Mouse (Mus musculus): Measurements from ENCODE around the gene Cfap43.
"Not testable (repeated sequence)": the region's sequence is repeated elsewhere in the genome, so short reads cannot be mapped to it uniquely, and the experiment has no call there.

Cfap43 gene

DNA sequence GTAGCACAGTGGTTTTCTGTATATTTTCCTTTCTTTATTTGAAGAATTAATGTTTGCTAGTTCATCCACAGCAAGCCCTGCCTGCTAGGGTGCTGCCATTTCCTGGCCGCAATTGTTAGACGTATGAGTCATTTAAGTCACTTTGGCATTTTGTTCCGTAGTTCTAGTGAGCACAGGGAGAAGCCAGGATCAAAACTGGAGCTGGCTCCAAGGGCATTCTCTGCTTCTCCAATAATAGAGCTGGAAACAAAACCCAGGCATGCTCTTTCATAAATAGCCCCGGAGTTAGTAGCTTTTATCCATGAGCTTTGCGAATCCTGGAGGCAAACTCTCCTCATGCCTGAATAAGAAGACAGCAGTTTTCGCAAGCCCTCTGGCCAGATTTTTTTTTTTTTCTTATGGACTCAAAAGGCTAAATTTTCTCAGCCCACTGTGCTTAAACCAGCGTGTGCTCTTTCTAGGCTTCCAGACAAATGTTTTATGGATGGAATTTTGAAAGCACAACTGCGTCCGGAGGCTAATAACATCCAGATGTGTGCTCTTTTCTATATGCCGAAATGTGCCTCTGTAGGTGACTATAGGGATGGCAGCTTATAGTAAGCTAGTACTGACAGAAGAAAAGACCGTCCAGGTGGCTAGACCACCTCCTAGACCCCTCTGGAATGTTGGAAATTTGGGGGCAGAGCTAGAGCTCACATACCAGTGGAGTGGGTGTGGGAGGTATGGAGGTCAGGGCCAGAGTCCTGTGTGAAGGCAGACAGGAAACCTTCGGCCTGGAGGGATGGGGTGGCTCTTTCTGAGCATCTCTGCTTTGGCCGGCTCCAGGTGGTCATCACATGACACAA lies 64.9 kb downstream of the Cfap43 start:
- in situ Hi-C loops (cut with MboI, MseI), result no loop called here

DNA sequence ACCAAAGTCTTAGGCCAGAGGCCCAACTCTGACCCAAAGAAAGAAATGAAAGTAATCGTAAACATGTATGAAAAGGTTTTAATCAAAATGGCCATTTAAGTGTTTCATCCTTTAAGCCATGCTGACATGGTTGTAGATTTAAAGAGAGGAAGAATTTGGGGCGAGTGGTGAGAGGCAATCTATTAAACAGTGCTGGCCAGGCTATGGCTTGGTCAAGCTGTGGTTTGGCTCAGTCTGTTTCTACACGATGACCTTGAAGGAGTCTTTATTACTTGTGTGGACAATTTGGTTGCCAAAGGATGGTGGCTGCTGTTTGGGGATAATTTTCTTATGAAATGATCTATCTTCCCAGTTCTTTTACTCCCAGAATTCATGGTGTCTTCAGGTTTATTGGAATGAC lies 66.0 kb downstream of the Cfap43 start:
- in situ Hi-C loops (cut with MboI, MseI), result no loop called here

DNA sequence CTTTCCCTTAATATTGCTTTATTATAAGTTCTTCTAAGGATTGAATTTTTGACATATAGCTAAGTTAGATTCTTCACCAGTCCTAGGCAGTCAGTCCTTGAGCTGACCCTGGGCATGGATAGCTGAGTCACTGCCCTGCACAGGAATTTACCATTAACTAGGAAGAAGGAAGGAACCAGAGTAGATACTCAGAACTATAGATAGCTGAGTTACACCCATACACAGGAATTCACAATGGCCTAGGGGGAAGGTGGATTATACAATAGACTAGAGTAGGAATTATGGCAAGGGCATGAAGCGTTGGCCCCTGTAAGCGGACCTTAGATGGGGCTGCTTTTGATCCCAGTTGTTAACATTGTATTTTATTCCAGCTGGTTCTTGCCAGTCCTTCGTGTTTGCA lies 67.0 kb downstream of the Cfap43 start:
- in situ Hi-C loops (cut with MboI, MseI), result not testable (repeated sequence)

DNA sequence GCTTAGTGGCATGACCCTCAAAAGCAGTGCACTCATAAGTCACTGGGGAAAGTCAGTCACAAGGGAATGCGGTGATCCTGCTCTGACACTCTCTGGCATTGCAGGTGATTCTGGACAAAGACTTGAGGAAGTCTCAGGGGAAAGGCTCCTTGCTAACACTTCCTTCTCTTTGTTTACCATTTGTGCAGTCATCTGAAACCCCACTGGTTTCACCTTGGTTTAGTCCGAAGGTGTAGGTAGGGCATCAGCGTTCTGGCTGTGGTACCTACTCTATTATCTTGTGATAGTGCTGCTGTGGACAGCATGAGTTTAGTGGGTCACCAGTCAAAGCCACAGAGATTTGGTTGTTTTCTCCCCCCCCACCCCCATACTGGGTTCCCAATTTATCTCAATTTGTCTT lies 69.4 kb downstream of the Cfap43 start:
- in situ Hi-C loops (cut with MboI, MseI), result no loop called here

DNA sequence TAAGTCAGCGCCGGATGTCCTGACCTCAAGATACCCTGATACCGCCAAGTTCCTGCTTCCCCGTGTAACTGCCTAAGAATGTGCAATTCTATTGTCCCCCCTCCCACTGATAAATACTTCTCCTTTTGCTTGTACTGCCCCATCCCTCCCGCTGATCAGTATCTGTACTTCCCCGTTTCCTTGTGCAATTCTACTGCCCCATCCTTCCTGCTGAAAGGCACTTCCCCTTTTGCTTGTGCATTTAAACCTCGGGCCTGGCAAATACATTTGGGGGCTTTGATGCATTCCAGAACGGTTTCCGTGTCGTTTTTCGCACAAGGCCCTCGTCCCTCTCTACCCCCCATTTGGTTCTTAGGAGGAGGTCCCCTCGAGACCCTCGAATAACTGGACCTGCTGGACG lies 77.9 kb downstream of the Cfap43 start:
- in situ Hi-C loops (cut with MboI, MseI), result not testable (repeated sequence)

DNA sequence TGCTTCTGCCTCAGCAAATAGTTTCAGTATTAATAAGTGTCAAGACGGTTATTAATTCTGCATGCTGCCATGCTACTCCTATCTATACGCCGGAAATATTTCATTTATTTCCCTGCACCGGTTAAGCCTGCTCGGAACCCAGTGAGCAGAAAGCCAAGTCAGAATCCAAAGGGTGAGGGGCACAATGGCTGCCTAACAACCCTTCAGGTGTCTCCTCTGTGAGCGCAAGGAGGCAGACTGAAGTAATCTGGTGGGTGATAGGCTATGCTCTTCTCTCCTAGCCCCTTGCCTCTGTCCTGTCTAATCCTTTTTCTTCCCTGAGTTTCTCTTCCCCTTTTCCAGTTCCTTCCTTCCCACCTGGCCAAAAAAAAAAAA lies 81.6 kb downstream of the Cfap43 start:
- in situ Hi-C loops (cut with MboI, MseI), result no loop called here

DNA sequence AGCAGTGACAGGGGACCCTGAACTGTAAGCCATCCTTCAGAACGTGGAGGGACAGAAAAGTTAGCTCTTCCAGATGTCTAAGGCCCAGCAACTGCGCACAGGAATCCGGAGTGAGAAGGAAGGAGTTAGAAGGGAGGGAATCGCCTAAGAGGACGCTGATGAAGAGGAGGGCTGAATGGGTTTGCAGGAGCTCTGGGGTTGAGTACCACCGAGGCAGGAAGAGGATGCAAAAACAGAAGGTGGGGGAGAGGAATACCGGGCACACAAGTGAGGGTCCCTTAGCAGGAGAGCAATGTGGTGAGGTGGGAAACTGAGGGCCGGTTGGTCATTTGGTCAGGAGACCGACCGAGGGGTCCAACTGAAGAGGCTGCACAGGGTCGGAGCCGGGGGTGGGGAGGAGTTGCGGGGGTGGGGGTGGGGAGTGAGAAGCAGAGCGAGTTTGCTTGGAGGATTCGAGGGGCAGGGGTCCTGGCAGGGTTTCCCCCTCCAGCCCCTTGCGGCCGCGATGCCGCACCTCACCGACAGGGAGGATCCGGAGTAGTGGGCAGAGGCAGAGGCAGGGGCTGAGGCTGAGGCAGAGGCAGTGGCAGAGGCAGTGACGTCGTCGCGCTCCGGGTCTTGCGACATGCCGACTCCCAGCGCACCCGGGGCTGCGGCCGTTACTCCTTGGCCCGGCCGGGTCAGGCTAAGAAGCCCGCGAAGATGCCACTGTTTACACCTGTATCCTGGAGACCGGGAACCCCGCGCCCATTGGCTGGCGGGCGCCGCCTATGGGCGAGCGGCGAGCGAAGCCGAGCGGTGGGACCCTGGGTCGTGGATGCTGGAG lies 82.2 kb downstream of the Cfap43 start:
- in situ Hi-C loops (cut with MboI, MseI), result no loop called here

DNA sequence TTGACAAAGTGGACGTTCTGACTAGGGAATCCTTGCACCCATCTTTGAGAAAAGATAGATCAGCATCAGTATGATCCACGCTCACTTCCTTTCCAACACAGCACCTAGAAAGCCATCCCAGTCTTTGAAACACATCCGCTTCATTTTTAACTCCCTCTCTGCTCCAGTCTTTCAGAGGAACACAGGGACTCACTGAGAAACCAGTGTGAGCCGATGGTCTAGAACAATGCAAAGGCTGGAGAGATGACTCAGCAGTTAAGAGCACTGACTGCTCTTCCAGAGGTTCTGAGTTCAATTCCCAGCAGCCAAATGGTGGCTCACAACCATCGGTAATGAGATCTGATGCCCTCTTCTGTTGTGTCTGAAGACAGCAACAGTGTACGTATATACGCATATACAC lies 83.3 kb downstream of the Cfap43 start:
- in situ Hi-C loops (cut with MboI, MseI), result no loop called here

DNA sequence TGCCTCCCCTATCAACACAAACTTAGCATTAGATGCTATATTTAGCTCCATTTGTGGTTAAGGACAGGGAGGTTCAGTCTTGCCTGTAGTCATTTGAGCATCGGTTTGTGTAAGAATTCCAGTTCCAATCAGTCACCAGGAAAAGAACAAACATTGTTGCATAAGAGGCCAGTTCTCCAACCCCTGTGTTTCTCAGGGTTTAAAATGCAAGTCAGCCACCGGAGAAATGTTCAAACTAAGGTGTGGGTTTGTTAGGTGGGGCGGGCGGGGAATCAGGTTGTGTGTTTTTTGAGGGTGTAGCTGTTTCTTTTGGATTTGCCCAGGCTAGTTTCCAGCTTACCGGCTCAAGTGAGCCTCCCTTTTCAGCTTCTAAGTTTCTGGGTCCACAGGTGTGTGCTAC lies 84.5 kb downstream of the Cfap43 start:
- in situ Hi-C loops (cut with MboI, MseI), result no loop called here

DNA sequence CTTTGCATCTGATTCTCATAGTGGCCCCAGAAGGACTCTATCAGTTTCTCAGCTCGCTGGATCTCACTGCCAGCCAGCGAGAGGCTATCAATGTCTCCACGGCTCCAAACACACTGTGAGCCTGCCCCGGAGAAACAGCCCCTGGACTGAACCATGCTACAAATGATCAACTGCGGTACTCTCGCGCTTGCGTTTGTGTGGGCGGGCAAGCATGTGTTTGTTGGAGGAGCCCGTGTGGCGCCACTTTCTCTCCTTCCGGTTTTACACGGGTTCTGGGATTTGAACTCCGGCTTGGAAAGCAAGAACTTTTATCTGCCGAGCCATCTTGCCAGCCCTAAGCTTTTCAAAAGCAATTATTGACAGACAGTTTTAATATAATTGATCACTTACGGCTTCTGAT lies 86.8 kb downstream of the Cfap43 start:
- in situ Hi-C loops (cut with MboI, MseI), result no loop called here

DNA sequence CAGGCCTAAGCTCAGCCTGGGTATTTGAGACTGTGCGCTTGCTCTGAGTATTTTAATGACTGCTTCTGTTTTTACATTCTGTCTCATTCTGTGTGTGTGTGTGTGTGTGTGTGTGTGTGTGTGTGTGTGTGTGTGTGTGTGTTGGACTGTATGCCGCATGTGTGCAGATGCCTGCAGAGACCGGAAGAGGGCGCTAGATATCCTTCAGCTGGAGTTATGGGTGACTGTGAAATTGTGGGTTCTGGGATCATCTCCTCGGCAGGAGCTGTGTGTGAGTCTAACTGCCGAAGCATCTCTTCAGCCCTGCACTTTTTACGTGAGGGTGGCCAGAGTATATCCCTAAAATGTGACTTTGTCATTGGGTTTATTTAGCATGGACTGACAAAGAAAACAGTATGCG lies 88.0 kb downstream of the Cfap43 start:
- in situ Hi-C loops (cut with MboI, MseI), result no loop called here

DNA sequence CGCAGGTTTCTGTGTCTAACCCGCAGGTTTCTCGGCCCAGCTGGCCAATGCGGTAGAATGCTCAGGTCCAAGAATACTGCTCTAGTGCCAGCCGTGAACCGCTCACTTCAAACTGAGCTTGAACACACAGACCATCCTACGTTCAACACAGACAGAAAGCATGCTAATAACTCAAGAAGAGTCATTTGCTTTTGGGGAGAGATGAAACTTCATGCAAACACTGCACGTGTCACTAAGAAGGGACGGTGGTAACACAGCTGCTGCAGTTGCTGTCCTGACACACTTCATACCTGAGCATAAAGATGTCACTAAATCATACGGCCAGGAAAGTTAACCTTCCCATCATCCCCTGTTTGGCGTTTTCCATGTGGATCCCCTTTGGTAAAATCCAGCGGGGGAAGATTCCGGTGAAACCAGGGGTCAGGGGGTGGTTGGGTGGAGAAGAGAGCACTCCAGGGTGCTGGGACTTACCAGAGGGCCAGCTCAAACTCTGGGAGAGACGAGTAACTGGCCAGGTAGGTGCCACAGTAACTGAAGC lies 89.1 kb downstream of the Cfap43 start:
- in situ Hi-C loops (cut with MboI, MseI), result loop anchor here (10.0 kb wide), 1 partner anchor 325 kb away; no protein-coding TSS in a partner anchor

DNA sequence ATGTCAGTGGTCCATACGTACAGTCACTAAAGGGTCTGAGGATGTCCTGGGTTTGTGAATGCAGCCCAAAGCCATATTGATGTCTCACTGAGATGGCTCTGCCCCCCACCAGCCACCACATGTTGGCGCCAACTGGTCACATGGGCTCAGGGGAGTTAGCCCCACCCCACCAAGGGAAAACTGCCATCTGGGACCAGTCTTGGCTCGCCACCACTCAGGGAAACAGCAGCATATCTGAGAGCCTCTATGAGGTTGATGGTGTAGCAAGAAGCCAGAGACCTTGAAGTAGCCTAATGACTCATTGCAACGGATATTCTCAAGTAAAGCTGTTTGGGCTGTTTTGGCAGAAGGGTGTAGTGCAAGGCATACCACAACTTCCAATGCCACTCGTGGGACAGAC lies 95.1 kb downstream of the Cfap43 start:
- in situ Hi-C loops (cut with MboI, MseI), result loop anchor here (10.0 kb wide), 1 partner anchor 319 kb away; no protein-coding TSS in a partner anchor

DNA sequence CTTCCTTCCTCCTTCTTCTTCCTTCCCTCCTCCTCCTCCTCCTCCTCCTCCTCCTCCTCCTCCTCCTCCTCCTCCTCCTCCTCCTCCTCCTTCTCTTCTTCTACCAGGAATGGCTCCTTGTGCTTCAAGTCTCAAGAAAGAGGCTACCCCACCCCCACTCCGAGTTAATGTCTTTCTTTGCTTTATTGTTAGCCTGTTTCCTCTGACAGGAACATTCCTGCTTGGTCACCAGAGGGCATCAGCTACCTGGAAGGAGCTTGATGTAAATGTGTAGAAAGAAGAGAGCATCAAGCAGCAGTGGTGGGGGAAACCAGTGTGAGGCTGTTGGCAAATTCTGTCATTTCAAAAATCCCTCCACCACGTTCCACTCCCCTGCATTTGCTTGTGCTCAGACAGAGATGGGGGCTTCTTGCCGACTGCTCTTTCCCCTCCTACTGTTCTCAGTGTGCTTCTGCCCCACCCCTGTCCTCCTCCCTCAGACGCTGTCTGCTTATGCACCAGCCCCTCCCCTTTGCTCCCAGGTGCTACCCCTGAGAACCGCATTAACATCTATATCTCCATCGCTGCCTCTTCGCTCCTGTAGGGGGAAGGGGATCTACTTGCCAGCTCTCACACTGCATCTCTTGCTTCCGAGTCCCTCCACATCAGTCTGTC lies 96.8 kb downstream of the Cfap43 start:
- in situ Hi-C loops (cut with MboI, MseI), result loop anchor here (10.0 kb wide), 1 partner anchor 317 kb away; no protein-coding TSS in a partner anchor

DNA sequence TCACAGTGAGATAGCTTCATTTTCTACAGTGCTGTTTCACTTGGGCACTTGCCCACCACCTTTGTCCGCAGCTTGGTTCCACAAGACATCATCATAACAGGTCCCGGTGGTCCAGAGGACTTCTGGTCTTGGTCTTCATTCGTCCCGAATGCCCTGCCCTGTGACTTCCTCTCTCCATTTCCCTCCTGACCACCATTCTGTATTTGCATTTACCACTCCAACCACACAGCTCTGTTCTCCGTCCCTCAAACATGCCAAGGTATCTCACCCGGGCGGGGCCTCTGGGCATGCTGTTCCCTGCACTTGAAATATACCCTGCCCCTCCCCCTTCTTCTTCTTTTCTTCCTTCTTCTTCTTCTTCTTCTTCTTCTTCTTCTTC lies 97.6 kb downstream of the Cfap43 start:
- in situ Hi-C loops (cut with MboI, MseI), result loop anchor here (10.0 kb wide), 1 partner anchor 317 kb away; no protein-coding TSS in a partner anchor

DNA sequence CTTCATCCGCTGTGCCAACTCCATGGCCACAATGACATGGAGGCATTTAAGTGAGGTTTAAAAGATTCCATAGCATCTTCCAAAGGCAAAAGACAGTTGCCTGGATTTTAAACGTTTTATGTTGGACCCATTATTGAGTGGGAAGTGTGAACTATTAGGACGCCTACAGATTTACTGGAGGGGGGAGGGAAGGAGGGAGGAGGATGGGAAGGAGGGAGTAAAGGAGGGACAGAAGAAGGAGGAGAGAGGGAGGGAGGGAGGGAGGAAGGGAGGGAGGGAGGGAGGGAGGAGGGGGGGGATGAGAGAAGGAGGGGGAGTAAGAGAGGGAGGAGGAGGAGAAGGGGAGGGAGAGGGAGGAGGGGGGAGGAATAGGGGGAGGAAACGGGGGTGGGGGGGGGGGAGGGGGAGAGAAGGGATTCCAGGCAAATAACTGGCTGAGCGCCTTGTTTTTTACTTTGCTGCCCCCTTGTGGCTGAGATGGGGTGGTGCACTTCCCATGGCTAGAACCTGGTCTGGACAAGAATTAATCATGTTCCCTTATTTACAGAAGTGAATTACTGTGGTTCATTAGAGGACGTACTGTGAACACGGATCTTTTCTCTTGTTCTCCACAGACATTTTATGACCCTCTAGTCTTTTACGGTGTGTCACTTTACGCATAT lies 98.1 kb downstream of the Cfap43 start:
- in situ Hi-C loops (cut with MboI, MseI), result loop anchor here (10.0 kb wide), 1 partner anchor 316 kb away; no protein-coding TSS in a partner anchor

DNA sequence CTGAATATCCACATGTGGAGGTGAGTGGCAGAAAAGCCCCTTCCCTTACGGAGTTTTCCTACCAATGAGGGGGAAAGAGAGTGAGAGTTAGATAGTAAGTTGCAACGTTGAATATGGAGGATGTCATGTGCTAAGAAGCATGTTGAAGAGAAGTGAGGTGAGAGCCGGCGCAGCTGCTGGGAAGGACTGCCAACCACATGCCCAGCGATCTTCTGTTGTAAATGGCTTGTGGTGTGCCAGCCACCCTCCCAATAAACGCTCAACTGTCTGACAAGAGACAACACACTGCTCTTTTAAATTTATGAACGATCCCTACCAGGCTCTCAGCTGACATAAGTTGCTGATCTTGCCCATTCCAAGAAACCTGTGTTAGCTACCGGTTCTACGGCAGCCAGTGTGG lies 101.4 kb downstream of the Cfap43 start:
- in situ Hi-C loops (cut with MboI, MseI), result no loop called here

DNA sequence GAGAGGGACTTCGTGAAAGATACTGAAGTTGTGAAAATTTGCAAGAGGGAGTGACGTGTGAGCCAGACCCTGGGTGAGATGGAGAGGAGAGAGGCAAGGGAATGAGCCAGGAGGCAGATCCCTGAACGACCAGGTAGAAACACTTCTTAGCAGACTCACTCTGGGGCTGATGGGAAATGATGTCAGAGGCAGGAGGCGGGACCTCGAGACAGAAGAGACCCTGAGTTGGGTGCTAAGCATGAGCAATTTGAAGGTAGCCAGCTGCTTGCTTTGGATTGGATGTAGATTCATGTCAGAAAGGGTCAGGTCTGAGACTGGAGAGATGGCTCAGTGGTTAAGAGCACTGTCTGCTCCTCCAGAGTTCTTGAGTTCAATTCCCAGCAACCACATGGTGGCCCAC lies 104.4 kb downstream of the Cfap43 start:
- in situ Hi-C loops (cut with MboI, MseI), result no loop called here

DNA sequence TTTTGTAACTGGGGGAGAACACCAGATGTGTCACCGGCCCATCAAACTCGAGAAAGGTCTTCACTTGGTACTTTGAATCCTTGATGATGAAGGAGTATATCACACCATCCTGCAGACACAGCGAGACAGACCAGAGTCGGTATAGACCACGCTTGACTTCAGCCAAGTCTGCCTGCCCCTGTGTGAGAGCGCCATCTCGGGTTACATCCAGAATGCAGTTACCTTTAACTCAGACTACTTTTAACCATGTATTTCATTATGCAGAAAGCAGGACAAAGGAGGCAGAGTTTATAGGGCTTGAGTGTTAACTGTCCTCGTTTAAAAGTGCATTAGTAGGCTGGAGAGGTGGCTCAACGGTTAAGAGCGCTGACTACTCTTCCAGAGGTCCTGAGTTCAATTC lies 107.0 kb downstream of the Cfap43 start:
- in situ Hi-C loops (cut with MboI, MseI), result no loop called here

DNA sequence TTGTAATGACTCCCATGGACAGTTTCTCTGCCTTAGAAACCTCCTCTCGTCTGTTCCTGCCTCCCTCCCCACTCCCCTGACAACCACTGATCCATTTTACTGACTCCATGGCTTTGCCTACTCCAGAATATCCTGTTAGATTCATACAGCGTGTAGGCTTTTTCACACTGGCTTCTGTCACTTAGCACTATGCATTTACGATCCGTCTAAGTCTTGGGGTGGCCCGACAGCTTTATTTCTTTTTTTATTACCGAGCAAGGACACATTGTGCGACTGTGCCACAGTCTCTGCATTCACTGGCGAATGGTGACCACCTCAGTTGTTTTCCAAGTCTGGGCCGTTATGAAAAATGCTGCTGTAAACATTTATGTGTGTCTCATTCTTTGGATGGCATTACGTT lies 120.5 kb downstream of the Cfap43 start:
- in situ Hi-C loops (cut with MboI, MseI), result loop anchor here (5.0 to 10.0 kb wide), 2 partner anchors 146 to 294 kb away; no protein-coding TSS in a partner anchor

DNA sequence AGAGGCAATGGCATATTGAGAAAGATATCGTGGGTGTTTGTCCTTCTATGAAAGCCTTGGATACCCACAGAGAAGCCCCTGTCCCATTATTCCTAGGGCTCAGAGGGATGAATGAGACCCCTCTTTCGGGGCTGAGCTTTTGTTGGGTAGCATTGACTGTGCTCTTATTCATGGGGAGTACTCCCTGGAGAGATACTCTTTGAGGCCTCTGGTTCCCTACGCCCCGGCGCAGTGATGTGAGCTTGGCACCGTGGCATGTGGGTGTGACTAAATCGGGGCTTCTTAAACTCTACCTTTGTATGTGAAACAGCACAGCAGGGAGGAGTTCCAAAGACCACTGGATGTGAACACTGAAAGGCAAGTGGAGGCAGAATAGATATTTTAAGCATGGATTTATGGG lies 122.4 kb downstream of the Cfap43 start:
- in situ Hi-C loops (cut with MboI, MseI), result loop anchor here (5.0 to 10.0 kb wide), 2 partner anchors 144 to 292 kb away; no protein-coding TSS in a partner anchor

Data from regulatory T cell (primary cell).